Mouse (Mus musculus) liver, postnatal 0 days (tissue): Measurements from ENCODE around the gene Clk1.

Experiments
- CTCF ChIP-seq: sonication (generic); IDR thresholded peaks from 2 replicates; pipeline ENCODE4 v1.5.1; 2016; ENCODE audit warnings: antibody characterized with exemption, low read depth
- EP300 ChIP-seq: IDR thresholded peaks from 2 replicates; pipeline ENCODE4 v1.6.1; 2016; ENCODE audit warnings: antibody characterized with exemption, low read depth, mild to moderate bottlenecking

GRCm38 (mm10) chr1:58460566-58460965 lies 36.7 kb upstream of the Clk1 start:
- TF ChIP-seq EP300 (no peak), CTCF (no peak)
